ENCODE assay signal across 7 mouse cellular contexts in genomic region chr1:159812820-159813411, GRCm38 (mm10).
DNase-seq lines count a peak whose midpoint lies in the region; ATAC-seq and TF ChIP-seq lines count a peak whose summit lies in the region.

No protein-coding gene starts in this region.

- ATAC-seq in hematopoietic stem cell, adult 5-6 weeks (replicated peaks in 1 of 2; ENCODE audit: insufficient read depth in 1 of 2, low FRiP score in 2 of 2, low TSS enrichment in 1 of 2, low read depth in 1 of 2, poor library complexity in 2 of 2, severe bottlenecking in 2 of 2), result peak; percentile 83 to 86
- ATAC-seq in liver, embryonic 14.5 days (ENCODE audit: insufficient read depth), result peak; percentile 63

- no peak overlapping the region for H3K4me2 ChIP-seq in liver, embryonic 14.5 days (ENCODE audit: low read depth)

- H3K27me3 ChIP-seq in embryonic facial prominence, embryonic 10.5 days (replicated peaks; ENCODE audit: low read depth, poor library complexity, severe bottlenecking), result no peaks in the 10 kb centered on the region
- H3K27me3 ChIP-seq in liver, embryonic 14.5 days (ENCODE audit: control insufficient read depth, insufficient read depth, low read length), result no peaks in the 10 kb centered on the region

- peak overlapping the region; percentile 51 for H3K27ac ChIP-seq in embryonic facial prominence, embryonic 10.5 days (replicated peaks)
- H3K27ac ChIP-seq in liver, embryonic 14.5 days, result no peak overlapping the region

- H3K36me3 ChIP-seq in embryonic facial prominence, embryonic 10.5 days (replicated peaks), result no peaks in the 10 kb centered on the region
- no peaks in the 10 kb centered on the region for H3K36me3 ChIP-seq in liver, embryonic 14.5 days (replicated peaks; ENCODE audit: control insufficient read depth, insufficient read depth, low read depth)

- DNase-seq in ES-CJ7 (ENCODE audit: low read depth, low spot score), result peak; percentile 73
- DNase-seq in embryonic facial prominence, embryonic 10.5 days (ENCODE audit: low spot score), result peak; percentile 52
- peak in 2 of 3 experiments; percentile 4 to 33 for DNase-seq in liver, embryonic 14.5 days (ENCODE audit: low read depth in 3 of 3, low spot score in 3 of 3)
- DNase-seq in naive thymus-derived CD4-positive, alpha-beta T cell, adult 2 months (ENCODE audit: low read depth), result peak; percentile 60
- no peak for DNase-seq in left cerebral cortex, adult 9 months (ENCODE audit: low spot score in 2 of 2)
- DNase-seq in layer of hippocampus, adult 8-10 months (ENCODE audit: low spot score in 2 of 2), result no peak

- no peaks in the 10 kb centered on the region for H3K9me3 ChIP-seq in embryonic facial prominence, embryonic 10.5 days
- H3K9me3 ChIP-seq in liver, embryonic 14.5 days (ENCODE audit: control insufficient read depth, low read length), result no peaks in the 10 kb centered on the region

- peaks cover 24% of the 10 kb centered on the region for H3K4me1 ChIP-seq in embryonic facial prominence, embryonic 10.5 days
- peaks cover 0 to 5% of the 10 kb centered on the region in 2 experiments; a peak in 2 of 4 replicates for H3K4me1 ChIP-seq in liver, embryonic 14.5 days (replicated peaks; ENCODE audit: control insufficient read depth in 2 of 2, insufficient read depth in 2 of 2, low read length in 1 of 2)

- peak overlapping the region; percentile 28; the same call in 1 of the 2 replicates for H3K4me3 ChIP-seq in embryonic facial prominence, embryonic 10.5 days
- H3K4me3 ChIP-seq in liver, embryonic 14.5 days (ENCODE audit: insufficient read depth in 1 of 2, low read depth in 2 of 2, low read length in 2 of 2), result no peak overlapping the region

- no peak for TF ChIP-seq CTCF in liver, embryonic 14.5 days (IDR thresholded peaks at IDR 0.05; ENCODE audit: low read depth)

- no peak for TF ChIP-seq EP300 in liver, embryonic 14.5 days (IDR thresholded peaks at IDR 0.05; ENCODE audit: low read depth)

- no peak overlapping the region for H3K9ac ChIP-seq in liver, embryonic 14.5 days (replicated peaks)

- 7% methylated on average over 8 of the region's 8 CpGs for WGBS in embryonic facial prominence, embryonic 10.5 days
- 3% methylated on average over 7 of the region's 8 CpGs for WGBS in liver, embryonic 14.5 days (ENCODE audit: insufficient replicate concordance)

Comparison
In these comparisons a context has a peak if more than half of its experiments do, and no peak if none do; other contexts are left out.
1. DNase-seq: peak in ES-CJ7 (single experiment), embryonic facial prominence, embryonic 10.5 days (single experiment), liver, embryonic 14.5 days (2 of 3) and naive thymus-derived CD4-positive, alpha-beta T cell, adult 2 months (single experiment); none in left cerebral cortex, adult 9 months (0 of 2) and layer of hippocampus, adult 8-10 months (0 of 2).